Mouse (Mus musculus) erythroblast, embryonic 14.5 days (primary cell): ENCODE results near the gene Timm13.

Experiments
- GATA1 ChIP-seq: IDR thresholded peaks from 2 replicates; pipeline ENCODE4 v1.6.1; 2012; ENCODE audit warnings: low read length, inconsistent platforms, mixed read lengths
- TAL1 ChIP-seq: IDR thresholded peaks from 3 replicates; pipeline ENCODE4 v1.6.1; 2012; ENCODE audit warnings: low read length, inconsistent platforms, mixed read lengths

- TF ChIP-seq GATA1 (no peak), TAL1 (no peak)
Observed at GRCm38 (mm10) chr10:80939671-80940070, 38.9 kb upstream of the Timm13 start.
